Mouse (Mus musculus): ENCODE results near the gene Rab3c.

DNA sequence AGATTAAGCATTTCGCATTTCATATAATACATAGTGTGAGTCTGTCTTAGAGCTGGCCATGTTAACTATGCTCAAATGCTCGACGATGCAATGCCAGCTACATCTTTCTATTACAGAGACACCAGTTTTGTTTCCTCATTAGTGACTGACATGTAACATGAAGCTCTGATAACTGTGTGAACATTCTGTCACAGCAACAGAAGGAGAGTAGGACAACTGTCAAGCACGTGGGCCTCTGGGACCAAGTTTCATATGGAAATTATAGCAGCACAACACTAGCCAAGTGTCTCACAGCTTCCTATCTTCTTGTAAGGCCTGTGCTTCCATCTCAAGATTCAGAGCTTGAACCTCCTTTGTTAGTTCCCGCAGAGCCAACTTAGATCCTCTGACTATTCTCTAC lies 163.9 kb downstream of the Rab3c start:
- TF ChIP-seq CTCF (IDR thresholded peaks at IDR 0.05; ENCODE audit: control insufficient read depth, insufficient read depth, insufficient read length): no peak
- TF ChIP-seq MYOD1 (IDR thresholded peaks at IDR 0.05; ENCODE audit: control insufficient read depth, insufficient read length, low read depth): no peak
- TF ChIP-seq USF1 (IDR thresholded peaks at IDR 0.05; ENCODE audit: low read depth): no peak
- no peak for TF ChIP-seq CEBPB (IDR thresholded peaks at IDR 0.05; ENCODE audit: low read depth)
